Mouse (Mus musculus): Measurements from ENCODE around the gene Tmem104.

DNA sequence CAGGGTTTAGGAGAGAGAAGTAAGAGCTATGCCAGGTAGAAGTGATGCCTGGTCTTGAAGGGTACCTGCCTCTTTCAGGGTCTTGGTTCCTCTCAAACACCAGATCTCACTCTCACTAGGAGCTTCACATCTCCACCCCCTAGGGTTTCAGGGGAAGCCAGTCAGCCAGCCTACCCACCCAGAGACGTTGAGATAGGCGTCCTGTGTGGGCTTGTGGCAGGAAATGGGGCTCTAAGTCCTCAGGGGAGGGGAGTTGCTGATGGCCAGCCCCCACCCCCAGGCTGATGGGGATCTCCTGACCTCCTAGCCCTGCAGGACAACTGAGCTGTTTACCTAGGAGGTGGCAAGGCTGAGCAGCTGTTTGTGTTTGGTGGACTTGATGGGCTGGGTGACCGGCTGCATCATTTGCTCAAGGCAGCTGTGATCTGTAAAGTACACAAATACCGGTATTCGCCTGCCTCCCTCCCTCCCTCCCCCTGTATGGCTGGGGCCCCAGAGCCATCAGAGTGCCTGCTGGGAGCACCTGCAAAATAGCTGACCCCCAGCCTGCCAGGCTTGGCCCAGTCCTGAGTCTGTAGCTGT is 32.1 kb upstream of the Tmem104 start:
- no peak for TF ChIP-seq CTCF (IDR thresholded peaks at IDR 0.05; ENCODE audit: insufficient read depth, low read length)
- no peak for TF ChIP-seq POLR2A (IDR thresholded peaks at IDR 0.05; ENCODE audit: borderline replicate concordance, extremely low read depth, low read depth, low read length)
